Mouse (Mus musculus): ENCODE data around the gene Zfp940. TPM values are rescaled to one million over a fixed set of nuclear protein-coding genes. Genes with fewer than 3 reads are reported as not detected.

Zfp940 gene
- polyA plus RNA-seq, 1 experiment from 2014 or later, result 8.1 TPM

DNA sequence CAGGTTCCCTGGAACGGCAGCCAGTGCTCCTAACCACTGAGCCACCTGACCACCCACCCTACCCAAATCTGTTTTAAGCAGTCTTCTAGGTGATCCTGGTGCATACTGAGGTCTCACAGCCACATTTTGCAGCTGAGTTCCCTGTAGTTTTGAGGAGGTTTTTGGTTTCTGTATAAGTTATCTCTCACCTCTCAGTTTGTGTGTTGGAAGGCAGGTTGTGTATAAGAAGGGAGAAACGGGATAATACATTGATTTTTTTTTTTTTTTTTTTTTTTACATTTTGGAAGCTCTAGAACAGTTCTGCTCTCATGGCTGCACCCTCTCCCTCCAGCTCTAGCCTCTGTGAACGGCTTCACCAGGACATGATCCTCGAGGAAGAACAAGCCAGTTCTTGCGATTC is 67.6 kb downstream of the Zfp940 start:
- no peaks in the 10 kb centered on the region for H3K9me3 ChIP-seq
- no peak for ATAC-seq (ENCODE audit: low FRiP score, low read depth)
- H3K27ac ChIP-seq, result no peak overlapping the region
- 78% methylated on average over 5 of the region's 5 CpGs for WGBS
- H3K36me3 ChIP-seq, result peaks cover 44% of the 10 kb centered on the region
- H3K9ac ChIP-seq, result peak overlapping the region; percentile 93
- H3K27me3 ChIP-seq, result no peaks in the 10 kb centered on the region
- peak overlapping the region; percentile 85 for H3K4me3 ChIP-seq
- H3K4me2 ChIP-seq (replicated peaks), result peak overlapping the region; percentile 76
- H3K4me1 ChIP-seq, result peaks cover 14% of the 10 kb centered on the region

DNA sequence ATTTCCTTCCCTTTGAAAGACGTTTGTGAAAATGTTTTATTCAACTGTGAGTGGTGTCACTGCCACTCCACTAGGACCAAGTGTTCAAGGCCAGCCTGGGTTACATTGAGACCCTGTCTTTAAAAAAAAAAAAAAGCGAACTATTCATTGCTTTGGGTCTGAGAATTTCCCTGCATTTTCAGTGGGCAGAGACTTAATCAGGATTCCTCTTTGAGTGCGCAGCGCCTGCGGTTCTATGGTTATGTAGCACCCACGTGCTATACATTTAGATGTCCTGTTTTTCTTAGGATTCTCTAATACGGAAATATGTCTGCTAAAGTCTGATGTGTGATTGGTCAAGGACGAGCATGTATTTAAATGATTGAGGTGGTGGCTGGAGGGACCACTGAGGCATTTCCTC is 68.4 kb downstream of the Zfp940 start:
- 62% methylated on average over 8 of the region's 8 CpGs for WGBS
- peak overlapping the region; percentile 85 for H3K4me3 ChIP-seq

GRCm38 (mm10) chr7:29783871-29784551 is 69.5 kb downstream of the Zfp940 start, which contains the start of gene Zfp30:
Gene Zfp30 (plus strand): TSS chr7:29783998.
- Histone ChIP-seq H3K36me3 (peaks cover 34% of the 10 kb centered on the region), H3K4me1 (peaks cover 14% of the 10 kb centered on the region), H3K4me3 (peak within 1 kb of the TSS; percentile 85), H3K9me3 (no peaks in the 10 kb centered on the region), H3K27me3 (no peaks in the 10 kb centered on the region), H3K27ac (peak within 1 kb of the TSS; percentile 85), H3K4me2 (replicated peaks) (peak within 1 kb of the TSS; percentile 76), H3K9ac (peak within 1 kb of the TSS; percentile 93)
- ATAC-seq (ENCODE audit: low FRiP score, low read depth), result peak; percentile 95
- WGBS, result under 1% methylated on average over 45 of the region's 45 CpGs

More for the DNA sequence above, 68.4 kb downstream of the Zfp940 start:
- Histone ChIP-seq H3K9ac (peak overlapping the region; percentile 93), H3K4me2 (replicated peaks) (peak overlapping the region; percentile 76), H3K36me3 (peaks cover 36% of the 10 kb centered on the region), H3K9me3 (no peaks in the 10 kb centered on the region), H3K27ac (no peak overlapping the region), H3K4me1 (peaks cover 14% of the 10 kb centered on the region), H3K27me3 (no peaks in the 10 kb centered on the region)
- ATAC-seq (ENCODE audit: low FRiP score, low read depth), result no peak

Other genes starting within 250 kb of the Zfp940 start
- not detected in 2 replicates for gene Catsperg2, start 126.6 kb downstream of the Zfp940 start, polyA plus RNA-seq (2015; fragmentation: Nextera tagmentation; extraction: Ambion mirVana)
- gene Zfp84, start 85.1 kb downstream of the Zfp940 start, polyA plus RNA-seq (2015; fragmentation: Nextera tagmentation; extraction: Ambion mirVana), result 13.3 and 14.7 TPM in 2 replicates
- 11.9 and 12.3 TPM in 2 replicates for gene Zfp30, start 69.7 kb downstream of the Zfp940 start, polyA plus RNA-seq (2015; fragmentation: Nextera tagmentation; extraction: Ambion mirVana)
- gene Zfp790, start 37.6 kb downstream of the Zfp940 start, polyA plus RNA-seq (2015; fragmentation: Nextera tagmentation; extraction: Ambion mirVana), result 16.1 and 17.3 TPM in 2 replicates
- 10.4 and 11.1 TPM in 2 replicates for gene Zfp420, start 6.3 kb upstream of the Zfp940 start, polyA plus RNA-seq (2015; fragmentation: Nextera tagmentation; extraction: Ambion mirVana)
- gene Zfp27, start 52.9 kb upstream of the Zfp940 start, polyA plus RNA-seq (2015; fragmentation: Nextera tagmentation; extraction: Ambion mirVana), result 14.5 and 14.7 TPM in 2 replicates
- 8.3 and 8.5 TPM in 2 replicates for gene Zfp383, start 54.6 kb upstream of the Zfp940 start, polyA plus RNA-seq (2015; fragmentation: Nextera tagmentation; extraction: Ambion mirVana)
- 14.9 and 17.6 TPM in 2 replicates for gene Zfp74, start 100.4 kb upstream of the Zfp940 start, polyA plus RNA-seq (2015; fragmentation: Nextera tagmentation; extraction: Ambion mirVana)
- 27.2 and 27.9 TPM in 2 replicates for gene Zfp568, start 130.3 kb upstream of the Zfp940 start, polyA plus RNA-seq (2015; fragmentation: Nextera tagmentation; extraction: Ambion mirVana)
- 6.1 and 6.8 TPM in 2 replicates for gene Zfp14, start 197.7 kb upstream of the Zfp940 start, polyA plus RNA-seq (2015; fragmentation: Nextera tagmentation; extraction: Ambion mirVana)
- 8.8 and 9.7 TPM in 2 replicates for gene Zfp82, start 219.2 kb upstream of the Zfp940 start, polyA plus RNA-seq (2015; fragmentation: Nextera tagmentation; extraction: Ambion mirVana)
- 2.3 and 3.3 TPM in 2 replicates for gene Gm26920, start 236.7 kb upstream of the Zfp940 start, polyA plus RNA-seq (2015; fragmentation: Nextera tagmentation; extraction: Ambion mirVana)
- 18.8 and 20.6 TPM in 2 replicates for gene Zfp566, start 236.9 kb upstream of the Zfp940 start, polyA plus RNA-seq (2015; fragmentation: Nextera tagmentation; extraction: Ambion mirVana)
- gene Zfp260, start 241.1 kb upstream of the Zfp940 start, polyA plus RNA-seq (2015; fragmentation: Nextera tagmentation; extraction: Ambion mirVana), result 147 and 154 TPM in 2 replicates

All from limb, embryonic 13.5 days (tissue).